Mouse (Mus musculus): ENCODE data around the gene Alox5ap. TPM values are rescaled to one million over a fixed set of nuclear protein-coding genes. Genes with fewer than 3 reads are reported as not detected.

Alox5ap gene
- polyA plus RNA-seq, 1 experiment from 2014 or later: 11.2 TPM

DNA sequence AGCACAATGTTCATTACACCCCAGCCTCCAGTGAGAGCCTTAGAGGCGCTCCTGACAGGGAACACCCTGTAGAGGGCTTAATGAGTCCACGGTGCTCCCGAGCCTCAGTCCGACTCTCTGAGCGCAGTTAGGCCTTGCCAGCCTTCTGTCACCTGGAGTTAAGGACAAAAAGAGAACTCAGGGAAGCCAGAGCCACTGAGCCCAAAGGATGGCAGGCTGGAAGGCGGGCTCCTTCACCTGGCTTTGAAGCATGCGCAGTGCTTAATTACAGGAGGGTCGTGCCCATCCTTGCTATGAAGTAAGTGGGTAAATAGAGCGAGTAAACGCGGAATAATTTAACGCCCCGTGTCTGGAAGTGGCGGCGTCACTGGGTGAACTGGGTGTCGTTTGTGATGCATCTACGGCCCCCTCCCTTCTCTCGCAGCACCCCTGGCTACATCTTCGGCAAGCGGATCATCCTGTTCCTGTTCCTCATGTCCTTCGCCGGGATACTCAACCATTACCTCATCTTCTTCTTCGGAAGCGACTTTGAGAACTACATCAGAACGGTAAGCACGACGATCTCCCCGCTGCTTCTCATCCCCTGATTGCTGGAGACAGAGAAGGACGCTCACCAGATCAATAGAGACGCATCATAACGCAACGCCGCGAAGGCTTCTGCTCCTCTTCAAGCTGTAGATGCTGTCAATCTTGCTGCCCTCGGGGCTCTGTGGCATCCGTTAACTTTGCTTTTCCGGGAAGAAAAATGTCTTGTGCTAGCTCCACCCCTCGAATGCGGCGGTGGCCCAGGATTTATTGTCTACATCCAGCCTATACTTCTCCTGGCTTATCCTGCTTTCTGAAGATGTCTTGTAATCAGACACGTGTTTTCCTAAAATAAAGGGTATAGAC, 22.8 kb downstream of the Alox5ap start:
- H3K27ac ChIP-seq: 0 out of 2 replicates have a peak overlapping the region, but pooled peaks have one; percentile 26
- peak; percentile 70 for ATAC-seq (ENCODE audit: low FRiP score)
- 21% methylated on average over 41 of the region's 41 CpGs for WGBS

DNA sequence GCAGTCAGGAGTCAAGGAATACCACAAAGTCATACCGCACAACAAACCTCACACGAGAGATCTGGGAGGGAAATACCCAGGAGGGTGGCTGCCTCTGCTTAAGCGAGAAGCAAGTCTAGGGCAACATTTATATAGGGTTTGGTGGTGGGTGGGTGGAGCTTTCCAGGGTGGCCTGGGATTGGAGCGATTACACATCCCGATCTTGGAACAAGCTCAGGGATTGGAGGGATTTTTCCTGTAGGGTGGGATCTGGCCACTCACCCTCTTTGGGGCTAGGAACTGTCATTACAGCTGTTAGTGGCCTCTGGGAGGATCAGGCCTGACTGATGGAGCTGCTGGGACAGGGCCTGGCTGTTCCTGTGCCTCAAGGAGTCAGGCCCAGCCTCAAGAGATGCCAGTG, 26.7 kb downstream of the Alox5ap start:
- Histone ChIP-seq H3K4me1 (replicated peaks) (peaks cover 12% of the 10 kb centered on the region; the same call in 1 of the 2 replicates), H3K27me3 (peaks cover 4% of the 10 kb centered on the region; the same call in 1 of the 2 replicates), H3K9me3 (no peaks in the 10 kb centered on the region), H3K27ac (no peak overlapping the region), H3K9ac (no peak overlapping the region), H3K4me2 (no peak overlapping the region), H3K36me3 (no peaks in the 10 kb centered on the region), H3K4me3 (no peak overlapping the region)
- no peak for ATAC-seq (ENCODE audit: low FRiP score)
- 88% methylated on average over 5 of the region's 5 CpGs for WGBS

More for the DNA sequence above, 22.8 kb downstream of the Alox5ap start:
- Histone ChIP-seq H3K9me3 (0 out of 2 replicates have a peak, but pooled peaks cover 6% of the 10 kb centered on the region), H3K27me3 (peaks cover 16% of the 10 kb centered on the region; the same call in 1 of the 2 replicates), H3K9ac (peak overlapping the region; percentile 70), H3K36me3 (no peaks in the 10 kb centered on the region), H3K4me3 (peak overlapping the region; percentile 38), H3K4me1 (replicated peaks) (peaks cover 12% of the 10 kb centered on the region; the same call in 1 of the 2 replicates), H3K4me2 (peak overlapping the region; percentile 60)

DNA sequence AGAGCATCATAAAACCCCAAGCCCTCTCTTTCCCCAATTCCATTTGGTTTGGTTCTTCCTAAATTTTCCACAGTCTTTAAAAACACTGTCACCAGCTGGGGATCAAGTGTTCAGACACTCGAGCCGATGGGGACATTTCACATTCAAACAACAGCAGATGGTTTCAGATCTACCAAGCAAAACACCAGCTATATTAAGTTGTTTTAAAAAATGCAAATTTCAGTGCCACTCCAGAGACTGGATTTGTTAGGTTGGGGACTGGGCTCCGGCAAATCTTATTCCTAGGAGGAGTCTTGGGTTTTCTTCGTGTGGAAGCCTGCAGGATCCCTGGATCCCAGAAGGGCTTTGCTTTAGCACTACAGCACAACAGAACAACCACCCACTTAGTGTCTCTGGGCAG, 28.5 kb downstream of the Alox5ap start:
- H3K4me1 ChIP-seq (replicated peaks): 0 out of 2 replicates have a peak, but pooled peaks cover 2% of the 10 kb centered on the region
- H3K9me3 ChIP-seq: no peaks in the 10 kb centered on the region
- H3K4me3 ChIP-seq: no peak overlapping the region
- WGBS: 71% methylated on average over 4 of the region's 4 CpGs
- no peak for ATAC-seq (ENCODE audit: low FRiP score)
- no peaks in the 10 kb centered on the region for H3K27me3 ChIP-seq
- no peak overlapping the region for H3K9ac ChIP-seq
- H3K4me2 ChIP-seq: no peak overlapping the region
- no peaks in the 10 kb centered on the region for H3K36me3 ChIP-seq
- H3K27ac ChIP-seq: no peak overlapping the region

DNA sequence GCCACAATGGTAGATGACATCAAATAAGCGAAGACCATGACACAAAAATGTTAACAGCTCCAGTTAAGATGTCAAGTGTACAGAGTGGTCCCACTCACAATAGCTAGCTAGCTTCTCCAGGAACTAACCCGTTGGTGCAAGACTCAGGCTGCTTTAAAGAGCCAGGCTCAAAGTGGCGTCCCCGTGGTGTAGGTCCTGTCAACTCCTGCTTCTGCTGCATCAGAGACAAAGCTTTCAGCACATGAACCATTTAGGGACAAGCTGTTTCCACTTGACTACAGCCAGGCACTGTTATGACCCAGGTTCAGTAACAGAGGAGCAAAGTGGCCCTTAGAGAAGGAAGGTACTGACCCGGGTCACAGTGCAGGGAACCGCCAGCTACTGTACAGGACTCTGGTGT, 32.2 kb downstream of the Alox5ap start:
- ATAC-seq (ENCODE audit: low FRiP score): no peak
- Histone ChIP-seq H3K4me1 (replicated peaks) (no peaks in the 10 kb centered on the region), H3K27me3 (no peaks in the 10 kb centered on the region), H3K36me3 (no peaks in the 10 kb centered on the region), H3K9ac (no peak overlapping the region), H3K9me3 (no peaks in the 10 kb centered on the region), H3K4me2 (no peak overlapping the region), H3K4me3 (no peak overlapping the region), H3K27ac (no peak overlapping the region)
- 95% methylated on average over 6 of the region's 6 CpGs for WGBS

- 64% methylated on average over 2 of the region's 2 CpGs for WGBS
- no peaks in the 10 kb centered on the region for H3K9me3 ChIP-seq
- H3K4me1 ChIP-seq (replicated peaks): no peaks in the 10 kb centered on the region
- no peaks in the 10 kb centered on the region for H3K36me3 ChIP-seq
- H3K4me3 ChIP-seq: no peak overlapping the region
- no peaks in the 10 kb centered on the region for H3K27me3 ChIP-seq
- H3K4me2 ChIP-seq: no peak overlapping the region
- no peak overlapping the region for H3K27ac ChIP-seq
- no peak for ATAC-seq (ENCODE audit: low FRiP score)
- H3K9ac ChIP-seq: no peak overlapping the region
These were observed 32.9 kb downstream of the Alox5ap start for GRCm38 (mm10) chr5:149297464-149297863.

DNA sequence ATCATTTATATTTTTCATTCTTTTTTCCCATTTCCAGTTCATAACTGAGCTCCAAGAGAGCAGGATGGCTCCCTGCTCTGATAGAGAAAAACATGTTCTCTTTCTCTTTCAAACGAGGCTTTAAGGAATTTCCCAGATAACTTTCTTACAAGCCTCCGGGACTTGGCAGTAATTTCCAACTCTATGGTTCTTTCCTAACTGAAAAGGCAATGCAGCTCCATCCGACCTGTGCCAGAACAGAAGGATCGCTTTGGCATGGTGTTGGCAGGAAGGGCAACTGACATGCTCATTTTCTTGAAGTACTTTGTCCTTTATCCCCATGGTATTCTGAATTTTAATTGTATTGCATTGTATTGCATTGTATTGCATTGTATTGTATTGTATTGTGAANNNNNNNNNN, 33.7 kb downstream of the Alox5ap start:
- Histone ChIP-seq H3K27me3 (no peaks in the 10 kb centered on the region), H3K9ac (no peak overlapping the region), H3K9me3 (no peaks in the 10 kb centered on the region), H3K4me3 (no peak overlapping the region), H3K36me3 (no peaks in the 10 kb centered on the region), H3K27ac (no peak overlapping the region), H3K4me2 (no peak overlapping the region), H3K4me1 (replicated peaks) (no peaks in the 10 kb centered on the region)
- ATAC-seq (ENCODE audit: low FRiP score): no peak
- WGBS: 62% methylated on average over 4 of the region's 4 CpGs

DNA sequence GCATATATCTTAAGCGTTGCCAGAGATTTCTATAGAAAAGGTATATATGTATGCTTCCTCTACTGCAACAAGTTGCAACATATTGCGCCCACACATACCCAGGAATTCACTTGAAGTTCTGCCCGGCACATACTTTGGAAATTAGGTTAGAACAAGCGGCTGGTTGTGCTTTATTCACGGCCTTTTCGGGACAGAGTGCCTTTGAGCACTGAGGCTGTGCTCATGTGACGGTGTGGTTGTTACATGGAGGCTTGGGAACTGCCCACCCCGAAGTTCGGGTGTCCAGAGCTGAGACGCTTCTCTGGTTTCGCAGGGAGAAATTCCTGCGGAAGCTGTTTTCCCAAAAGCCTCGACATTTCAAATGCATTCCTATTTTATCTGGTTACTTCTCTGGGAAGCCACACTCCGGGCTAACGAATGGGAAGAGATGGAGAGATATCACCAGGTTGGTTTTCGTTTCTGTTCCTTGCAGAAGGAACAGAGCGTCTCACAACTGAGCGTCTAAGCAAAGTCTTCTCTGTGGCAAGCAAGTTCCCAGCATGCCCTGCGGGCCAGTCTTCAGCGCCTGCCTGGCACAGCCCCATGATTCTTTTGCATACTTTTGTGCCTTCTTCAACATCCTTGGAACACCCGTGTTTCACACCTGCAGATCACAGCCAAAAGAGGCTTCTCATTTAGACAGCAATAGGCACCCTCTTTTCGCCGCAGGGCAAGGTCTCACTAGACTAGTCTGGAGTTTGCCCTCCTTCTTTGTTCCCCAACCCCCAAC, 48.5 kb downstream of the Alox5ap start:
- H3K27ac ChIP-seq: no peak overlapping the region
- no peak overlapping the region for H3K4me3 ChIP-seq
- no peak overlapping the region for H3K9ac ChIP-seq
- H3K9me3 ChIP-seq: no peaks in the 10 kb centered on the region
- no peak for ATAC-seq (ENCODE audit: low FRiP score)
- H3K4me2 ChIP-seq: no peak overlapping the region
- 0 out of 2 replicates have a peak, but pooled peaks cover 2% of the 10 kb centered on the region for H3K27me3 ChIP-seq
- 72% methylated on average over 23 of the region's 23 CpGs for WGBS
- H3K36me3 ChIP-seq: no peaks in the 10 kb centered on the region
- peaks cover 14% of the 10 kb centered on the region for H3K4me1 ChIP-seq (replicated peaks)

DNA sequence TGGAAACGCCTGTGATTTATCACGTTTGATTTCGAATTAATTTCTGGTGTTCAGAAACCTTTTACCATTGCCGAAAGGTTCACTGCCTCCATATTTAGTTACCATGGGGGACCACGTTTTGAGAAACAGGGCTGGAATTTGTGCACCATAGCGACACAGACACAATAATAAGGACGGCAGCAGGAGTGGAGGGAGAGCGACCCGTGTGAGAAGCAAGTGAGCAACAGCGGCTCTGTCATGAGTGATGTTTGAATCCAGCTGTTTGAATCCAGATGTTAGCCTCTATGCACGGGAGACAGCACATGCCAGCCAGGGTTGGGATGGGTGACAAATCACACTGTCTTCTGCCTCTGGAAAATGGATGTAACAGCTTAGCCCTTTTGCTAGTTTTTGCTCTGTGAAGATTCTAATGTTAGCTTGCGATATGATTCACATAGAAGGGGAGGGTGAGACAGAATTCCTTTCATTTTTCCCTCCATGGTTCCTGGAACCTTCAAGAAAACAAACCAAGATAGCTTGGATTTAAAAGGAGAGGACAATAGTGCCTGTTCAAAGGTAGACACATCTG, 50.0 kb downstream of the Alox5ap start:
- WGBS: 84% methylated on average over 12 of the region's 12 CpGs
- no peak overlapping the region for H3K27ac ChIP-seq
- H3K4me2 ChIP-seq: no peak overlapping the region
- H3K4me1 ChIP-seq (replicated peaks): peaks cover 21% of the 10 kb centered on the region
- no peaks in the 10 kb centered on the region for H3K36me3 ChIP-seq
- no peak overlapping the region for H3K4me3 ChIP-seq
- H3K9me3 ChIP-seq: no peaks in the 10 kb centered on the region
- no peak overlapping the region for H3K9ac ChIP-seq
- no peak for ATAC-seq (ENCODE audit: low FRiP score)
- H3K27me3 ChIP-seq: 0 out of 2 replicates have a peak, but pooled peaks cover 2% of the 10 kb centered on the region

- Histone ChIP-seq H3K4me3 (no peak overlapping the region), H3K4me1 (replicated peaks) (peaks cover 41% of the 10 kb centered on the region), H3K27me3 (0 out of 2 replicates have a peak, but pooled peaks cover 2% of the 10 kb centered on the region), H3K36me3 (no peaks in the 10 kb centered on the region), H3K9me3 (no peaks in the 10 kb centered on the region), H3K27ac (peak overlapping the region; percentile 55; the same call in 1 of the 2 replicates), H3K4me2 (no peak overlapping the region), H3K9ac (no peak overlapping the region)
- 4% methylated on average over 4 of the region's 4 CpGs for WGBS
- no peak for ATAC-seq (ENCODE audit: low FRiP score)
These were observed 52.4 kb downstream of the Alox5ap start for GRCm38 (mm10) chr5:149316926-149317325.

GRCm38 (mm10) chr5:149319874-149320323, 55.3 kb downstream of the Alox5ap start:
- ATAC-seq (ENCODE audit: low FRiP score): no peak
- 22% methylated on average over 9 of the region's 9 CpGs for WGBS
- Histone ChIP-seq H3K36me3 (no peaks in the 10 kb centered on the region), H3K9me3 (no peaks in the 10 kb centered on the region), H3K4me1 (replicated peaks) (peaks cover 62% of the 10 kb centered on the region), H3K4me2 (peak overlapping the region; percentile 51), H3K27ac (peak overlapping the region; percentile 92), H3K4me3 (peak overlapping the region; percentile 11; the same call in 1 of the 2 replicates), H3K9ac (peak overlapping the region; percentile 63), H3K27me3 (no peaks in the 10 kb centered on the region)

DNA sequence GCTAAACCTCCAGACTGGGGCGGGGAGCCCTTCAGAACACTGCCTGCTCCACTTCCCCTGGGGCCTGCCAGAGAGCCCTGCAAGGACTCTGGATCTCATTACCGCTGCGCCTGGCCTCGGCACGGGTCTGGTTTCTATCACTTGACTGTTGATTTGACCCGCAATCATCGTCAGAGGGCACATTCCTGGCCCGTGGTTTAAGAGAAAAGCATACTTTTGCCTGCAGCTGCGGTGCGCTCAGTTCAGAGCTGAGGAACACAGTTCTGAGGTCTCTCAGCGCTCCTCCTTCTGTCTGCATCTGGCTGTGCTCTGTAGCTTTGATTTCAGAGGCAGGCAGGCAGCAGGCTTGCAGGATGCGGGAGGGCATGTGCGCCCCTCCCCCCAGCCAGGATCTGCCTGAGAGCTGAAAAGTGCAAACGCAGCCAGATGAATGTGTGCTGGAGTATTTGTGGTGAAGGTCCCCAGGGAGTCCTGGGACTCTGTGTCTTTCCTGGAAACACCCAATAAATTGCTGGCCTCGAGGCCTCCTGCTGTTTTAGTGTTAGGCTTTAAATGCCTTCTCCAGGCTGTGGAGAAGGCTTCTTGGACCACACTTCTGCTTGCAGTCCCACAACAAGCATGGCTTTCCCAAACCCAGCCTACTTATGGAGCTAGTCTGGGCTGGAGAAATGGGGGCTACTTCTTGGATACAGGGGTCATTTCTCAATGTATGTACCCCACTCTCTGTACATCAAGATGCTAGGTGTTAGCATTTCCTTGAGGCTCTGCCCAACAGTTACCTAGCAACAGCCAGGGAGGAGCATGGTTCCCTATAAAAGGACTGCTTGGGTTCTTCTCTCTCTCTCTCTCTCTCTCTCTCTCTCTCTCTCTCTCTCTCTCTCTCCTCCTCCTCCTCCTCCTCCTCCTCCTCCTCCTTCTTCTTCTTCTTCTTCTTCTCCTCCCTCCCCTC, 56.2 kb downstream of the Alox5ap start:
- no peaks in the 10 kb centered on the region for H3K36me3 ChIP-seq
- peak; percentile 82 for ATAC-seq (ENCODE audit: low FRiP score)
- no peaks in the 10 kb centered on the region for H3K27me3 ChIP-seq
- H3K4me2 ChIP-seq: peak overlapping the region; percentile 51
- H3K4me1 ChIP-seq (replicated peaks): peaks cover 62% of the 10 kb centered on the region
- H3K4me3 ChIP-seq: peak overlapping the region; percentile 11; the same call in 1 of the 2 replicates
- peak overlapping the region; percentile 92 for H3K27ac ChIP-seq
- peak overlapping the region; percentile 63 for H3K9ac ChIP-seq
- H3K9me3 ChIP-seq: no peaks in the 10 kb centered on the region
- WGBS: 0% methylated on average over 15 of the region's 15 CpGs
